Mouse (Mus musculus): Measurements from ENCODE around the gene Cpsf6. TPM values are rescaled to one million over a fixed set of nuclear protein-coding genes. Genes with fewer than 3 reads are reported as not detected.

Gene Cpsf6
- polyA plus RNA-seq, 1 experiment from 2014 or later = 53.6 TPM

DNA sequence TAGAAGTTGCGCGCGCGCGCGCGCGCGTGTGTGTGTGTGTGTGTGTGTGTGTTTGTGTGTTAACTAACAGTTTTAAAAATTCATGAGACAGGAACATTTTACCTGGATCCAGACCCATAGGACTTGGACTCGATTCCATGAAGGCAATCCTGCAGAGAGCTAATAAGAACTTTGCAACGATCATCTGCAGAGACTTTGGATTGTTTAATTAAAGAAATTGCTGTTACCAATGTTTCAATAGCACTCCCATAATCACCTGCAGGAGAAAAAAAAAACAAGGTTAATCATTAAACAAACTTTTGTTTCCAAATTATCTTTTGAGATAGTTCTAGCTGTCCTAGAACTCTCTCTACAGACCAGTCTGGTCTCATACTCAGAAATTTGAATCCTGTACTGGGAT, 20.9 kb downstream of the Cpsf6 start:
- Histone ChIP-seq H3K27ac (replicated peaks) (no peak overlapping the region), H3K36me3 (ENCODE audit: control insufficient read depth, insufficient read depth, low read length) (peaks cover 17% of the 10 kb centered on the region), H3K9ac (ENCODE audit: low read length) (no peak overlapping the region), H3K4me1 (replicated peaks; ENCODE audit: control insufficient read depth, insufficient read depth) (no peaks in the 10 kb centered on the region), H3K27me3 (ENCODE audit: control insufficient read depth, insufficient read depth, low read length) (no peaks in the 10 kb centered on the region), H3K9me3 (ENCODE audit: control insufficient read depth, low read length) (no peaks in the 10 kb centered on the region), H3K4me2 (replicated peaks; ENCODE audit: low read depth) (no peak overlapping the region), H3K4me3 (ENCODE audit: low read depth, low read length) (no peak overlapping the region)
- no peak for ATAC-seq (ENCODE audit: low FRiP score, low TSS enrichment)
- no peak for TF ChIP-seq CTCF (IDR thresholded peaks at IDR 0.05; ENCODE audit: low read depth)
- no peak for TF ChIP-seq EP300 (optimal IDR thresholded peaks at IDR 0.05)
- WGBS = 85% methylated on average over 11 of the region's 11 CpGs
- DNase-seq (ENCODE audit: low spot score) = no peak

- Histone ChIP-seq H3K27ac (replicated peaks) (0 out of 2 replicates have a peak overlapping the region, but pooled peaks have one; percentile 6), H3K27me3 (ENCODE audit: control insufficient read depth, insufficient read depth, low read length) (no peaks in the 10 kb centered on the region), H3K36me3 (ENCODE audit: control insufficient read depth, insufficient read depth, low read length) (no peaks in the 10 kb centered on the region), H3K9ac (ENCODE audit: low read length) (no peak overlapping the region), H3K4me3 (ENCODE audit: low read depth, low read length) (no peak overlapping the region), H3K4me1 (replicated peaks; ENCODE audit: control insufficient read depth, insufficient read depth) (no peaks in the 10 kb centered on the region), H3K4me2 (replicated peaks; ENCODE audit: low read depth) (no peak overlapping the region), H3K9me3 (ENCODE audit: control insufficient read depth, low read length) (no peaks in the 10 kb centered on the region)
- 66% methylated on average over 4 of the region's 4 CpGs for WGBS
- DNase-seq (ENCODE audit: low spot score) = no peak
- ATAC-seq (ENCODE audit: low FRiP score, low TSS enrichment) = no peak
- TF ChIP-seq EP300 (optimal IDR thresholded peaks at IDR 0.05) (no peak), CTCF (IDR thresholded peaks at IDR 0.05; ENCODE audit: low read depth) (no peak)
Observed at GRCm38 (mm10) chr10:117343000-117343399, 36.8 kb downstream of the Cpsf6 start.

GRCm38 (mm10) chr10:117342406-117342805, 37.4 kb downstream of the Cpsf6 start:
- DNase-seq (ENCODE audit: low spot score) (no peak), ATAC-seq (ENCODE audit: low FRiP score, low TSS enrichment) (no peak)
- Histone ChIP-seq H3K27ac (replicated peaks) (no peak overlapping the region), H3K4me2 (replicated peaks; ENCODE audit: low read depth) (no peak overlapping the region), H3K9ac (ENCODE audit: low read length) (no peak overlapping the region), H3K4me3 (ENCODE audit: low read depth, low read length) (no peak overlapping the region), H3K27me3 (ENCODE audit: control insufficient read depth, insufficient read depth, low read length) (no peaks in the 10 kb centered on the region), H3K9me3 (ENCODE audit: control insufficient read depth, low read length) (no peaks in the 10 kb centered on the region), H3K36me3 (ENCODE audit: control insufficient read depth, insufficient read depth, low read length) (no peaks in the 10 kb centered on the region), H3K4me1 (replicated peaks; ENCODE audit: control insufficient read depth, insufficient read depth) (no peaks in the 10 kb centered on the region)
- 59% methylated on average over 2 of the region's 2 CpGs for WGBS
- TF ChIP-seq CTCF (IDR thresholded peaks at IDR 0.05; ENCODE audit: low read depth) (no peak), EP300 (optimal IDR thresholded peaks at IDR 0.05) (no peak)

DNA sequence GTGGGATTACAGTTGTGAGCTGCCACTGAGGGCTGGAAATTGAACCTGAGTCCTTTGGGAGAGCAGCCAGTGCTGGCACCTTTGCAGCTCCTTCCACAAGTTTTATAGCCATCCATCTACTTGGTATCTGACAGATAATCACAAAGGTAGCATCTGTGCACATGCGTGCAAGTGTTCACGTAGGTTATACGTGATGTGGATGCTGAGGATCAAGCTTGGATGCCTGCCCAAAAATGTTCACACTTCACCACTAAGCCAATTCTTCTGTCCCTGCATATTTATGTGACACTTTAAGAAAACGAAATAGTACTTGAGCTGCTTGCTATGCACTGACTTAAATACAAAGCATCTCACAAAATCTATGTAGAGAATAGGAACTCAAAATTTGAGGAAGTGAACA, 38.8 kb downstream of the Cpsf6 start:
- Histone ChIP-seq H3K36me3 (ENCODE audit: control insufficient read depth, insufficient read depth, low read length) (no peaks in the 10 kb centered on the region), H3K4me3 (ENCODE audit: low read depth, low read length) (no peak overlapping the region), H3K9me3 (ENCODE audit: control insufficient read depth, low read length) (no peaks in the 10 kb centered on the region), H3K4me1 (replicated peaks; ENCODE audit: control insufficient read depth, insufficient read depth) (no peaks in the 10 kb centered on the region), H3K27me3 (ENCODE audit: control insufficient read depth, insufficient read depth, low read length) (no peaks in the 10 kb centered on the region), H3K27ac (replicated peaks) (no peak overlapping the region), H3K9ac (ENCODE audit: low read length) (no peak overlapping the region), H3K4me2 (replicated peaks; ENCODE audit: low read depth) (no peak overlapping the region)
- ATAC-seq (ENCODE audit: low FRiP score, low TSS enrichment) (no peak), DNase-seq (ENCODE audit: low spot score) (no peak)
- 52% methylated on average over 4 of the region's 4 CpGs for WGBS
- no peak for TF ChIP-seq EP300 (optimal IDR thresholded peaks at IDR 0.05)

DNA sequence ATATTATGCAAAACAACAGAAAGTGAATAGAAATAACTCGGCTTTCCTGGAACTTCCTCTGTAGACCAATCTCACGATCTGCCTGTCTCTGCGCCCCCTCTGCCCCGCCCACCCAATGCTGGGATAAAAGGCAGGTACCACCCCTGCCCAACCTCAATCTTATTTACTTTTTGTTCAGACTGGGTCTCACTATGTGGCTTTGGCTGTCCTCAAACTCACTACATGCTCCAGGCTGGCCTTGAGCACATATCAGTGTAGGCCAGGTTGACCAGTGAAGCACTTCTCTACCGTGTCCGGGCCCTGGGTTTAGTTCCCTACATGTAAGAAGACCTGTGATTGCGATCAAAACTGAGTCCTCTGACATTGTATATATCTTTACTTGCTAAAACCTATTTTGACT, 40.6 kb downstream of the Cpsf6 start:
- H3K27me3 ChIP-seq (ENCODE audit: control insufficient read depth, insufficient read depth, low read length) = no peaks in the 10 kb centered on the region
- no peak overlapping the region for H3K4me3 ChIP-seq (ENCODE audit: low read depth, low read length)
- H3K4me2 ChIP-seq (replicated peaks; ENCODE audit: low read depth) = no peak overlapping the region
- H3K36me3 ChIP-seq (ENCODE audit: control insufficient read depth, insufficient read depth, low read length) = no peaks in the 10 kb centered on the region
- no peaks in the 10 kb centered on the region for H3K9me3 ChIP-seq (ENCODE audit: control insufficient read depth, low read length)
- no peak for TF ChIP-seq CTCF (IDR thresholded peaks at IDR 0.05; ENCODE audit: low read depth)
- TF ChIP-seq EP300 (optimal IDR thresholded peaks at IDR 0.05) = no peak
- DNase-seq (ENCODE audit: low spot score) (no peak), ATAC-seq (ENCODE audit: low FRiP score, low TSS enrichment) (no peak)
- H3K27ac ChIP-seq (replicated peaks) = no peak overlapping the region
- no peaks in the 10 kb centered on the region for H3K4me1 ChIP-seq (replicated peaks; ENCODE audit: control insufficient read depth, insufficient read depth)
- 82% methylated on average over 7 of the region's 7 CpGs for WGBS
- H3K9ac ChIP-seq (ENCODE audit: low read length) = no peak overlapping the region

GRCm38 (mm10) chr10:117337946-117338345, 41.9 kb downstream of the Cpsf6 start:
- no peak for DNase-seq (ENCODE audit: low spot score)
- ATAC-seq (ENCODE audit: low FRiP score, low TSS enrichment) = no peak

More at GRCm38 (mm10) chr10:117337946-117338345, 41.9 kb downstream of the Cpsf6 start:
- Histone ChIP-seq H3K4me1 (replicated peaks; ENCODE audit: control insufficient read depth, insufficient read depth) (no peaks in the 10 kb centered on the region), H3K27me3 (ENCODE audit: control insufficient read depth, insufficient read depth, low read length) (no peaks in the 10 kb centered on the region), H3K4me3 (ENCODE audit: low read depth, low read length) (no peak overlapping the region), H3K9me3 (ENCODE audit: control insufficient read depth, low read length) (no peaks in the 10 kb centered on the region), H3K36me3 (ENCODE audit: control insufficient read depth, insufficient read depth, low read length) (no peaks in the 10 kb centered on the region), H3K9ac (ENCODE audit: low read length) (no peak overlapping the region), H3K27ac (replicated peaks) (no peak overlapping the region), H3K4me2 (replicated peaks; ENCODE audit: low read depth) (no peak overlapping the region)
- TF ChIP-seq CTCF (IDR thresholded peaks at IDR 0.05; ENCODE audit: low read depth) (peak; percentile 55), EP300 (optimal IDR thresholded peaks at IDR 0.05) (no peak)

Measured in stomach, postnatal 0 days (tissue).